Mouse (Mus musculus): ENCODE data around the gene Ikzf3. TPM values are rescaled to one million over a fixed set of nuclear protein-coding genes. Genes with fewer than 3 reads are reported as not detected.

Gene Ikzf3
- polyA plus RNA-seq, 1 experiment from 2014 or later: 0.25 TPM

DNA sequence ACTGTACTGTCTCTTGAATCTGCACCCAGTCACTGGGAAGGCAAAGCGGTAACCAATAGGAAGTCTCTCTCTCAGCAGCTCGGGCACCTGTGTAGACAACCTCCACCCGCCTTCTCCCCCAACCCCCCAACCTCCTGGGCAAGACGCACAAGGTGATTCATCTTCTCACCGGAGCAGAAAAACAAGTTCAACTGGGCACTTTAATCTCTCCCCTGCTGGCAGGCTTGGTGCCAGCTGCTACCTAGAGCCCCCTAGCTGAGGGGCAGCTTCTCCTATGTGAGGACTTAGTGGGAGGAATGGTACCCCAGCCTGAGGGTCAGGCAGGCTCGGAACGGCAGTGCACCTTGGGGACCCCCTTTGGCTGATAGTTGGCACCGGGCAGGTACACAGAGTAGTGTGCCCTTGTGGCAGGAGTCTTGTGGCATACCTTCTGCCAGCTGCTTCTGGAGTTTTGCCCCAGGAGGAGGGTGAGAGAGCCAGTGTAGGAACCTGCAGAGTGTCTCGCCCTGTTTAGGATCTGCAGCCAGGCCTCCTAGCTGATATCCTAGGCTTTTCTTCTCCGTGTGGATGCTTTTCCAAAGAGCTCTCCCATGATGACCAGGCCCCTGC lies 126.8 kb downstream of the Ikzf3 start:
- no peaks in the 10 kb centered on the region; the same call in 1 of the 2 replicates for H3K27me3 ChIP-seq (replicated peaks)
- no peaks in the 10 kb centered on the region for H3K9me3 ChIP-seq
- no peak overlapping the region for H3K9ac ChIP-seq
- no peak for ATAC-seq (ENCODE audit: low FRiP score, low read depth)
- no peak overlapping the region for H3K27ac ChIP-seq
- H3K4me2 ChIP-seq (replicated peaks): no peak overlapping the region
- peaks cover 5% of the 10 kb centered on the region for H3K4me1 ChIP-seq
- H3K4me3 ChIP-seq: no peak overlapping the region
- peaks cover 5% of the 10 kb centered on the region; the same call in 1 of the 2 replicates for H3K36me3 ChIP-seq
- WGBS: 82% methylated on average over 10 of the region's 10 CpGs

- 75% methylated on average over 6 of the region's 6 CpGs for WGBS
- no peak overlapping the region for H3K27ac ChIP-seq
- no peak overlapping the region for H3K4me3 ChIP-seq
- no peak for ATAC-seq (ENCODE audit: low FRiP score, low read depth)
- peaks cover 5% of the 10 kb centered on the region; the same call in 1 of the 2 replicates for H3K36me3 ChIP-seq
- no peaks in the 10 kb centered on the region; the same call in 1 of the 2 replicates for H3K27me3 ChIP-seq (replicated peaks)
- H3K9ac ChIP-seq: no peak overlapping the region
- no peak overlapping the region for H3K4me2 ChIP-seq (replicated peaks)
- H3K4me1 ChIP-seq: peaks cover 12% of the 10 kb centered on the region
- H3K9me3 ChIP-seq: no peaks in the 10 kb centered on the region
Observed at GRCm38 (mm10) chr11:98418273-98418672, 127.6 kb downstream of the Ikzf3 start.

GRCm38 (mm10) chr11:98417074-98417473 lies 128.8 kb downstream of the Ikzf3 start:
- Histone ChIP-seq H3K9ac (no peak overlapping the region), H3K27me3 (replicated peaks) (peaks cover 9% of the 10 kb centered on the region; the same call in 1 of the 2 replicates), H3K36me3 (peaks cover 5% of the 10 kb centered on the region; the same call in 1 of the 2 replicates), H3K4me1 (peaks cover 23% of the 10 kb centered on the region), H3K9me3 (no peaks in the 10 kb centered on the region), H3K27ac (no peak overlapping the region), H3K4me3 (no peak overlapping the region), H3K4me2 (replicated peaks) (no peak overlapping the region)
- 90% methylated on average over 1 of the region's 1 CpGs for WGBS
- no peak for ATAC-seq (ENCODE audit: low FRiP score, low read depth)

Other genes starting within 250 kb of the Ikzf3 start
- gene Neurod2, start 216.4 kb downstream of the Ikzf3 start, polyA plus RNA-seq (2016; fragmentation: Nextera tagmentation; extraction: Ambion mirVana): 10.0 and 11.2 TPM in 2 replicates
- gene Ppp1r1b, start 197.6 kb downstream of the Ikzf3 start, polyA plus RNA-seq (2016; fragmentation: Nextera tagmentation; extraction: Ambion mirVana): 0.13 and 0.40 TPM in 2 replicates
- 45.7 and 47.4 TPM in 2 replicates for gene Stard3, start 187.7 kb downstream of the Ikzf3 start, polyA plus RNA-seq (2016; fragmentation: Nextera tagmentation; extraction: Ambion mirVana)
- gene Tcap, start 162.2 kb downstream of the Ikzf3 start, polyA plus RNA-seq (2016; fragmentation: Nextera tagmentation; extraction: Ambion mirVana): 2.7 and 2.9 TPM in 2 replicates
- gene Pnmt, start 159.6 kb downstream of the Ikzf3 start, polyA plus RNA-seq (2016; fragmentation: Nextera tagmentation; extraction: Ambion mirVana): 0.49 and 1.2 TPM in 2 replicates
- 9.0 and 9.5 TPM in 2 replicates for gene Pgap3, start 145.5 kb downstream of the Ikzf3 start, polyA plus RNA-seq (2016; fragmentation: Nextera tagmentation; extraction: Ambion mirVana)
- 16.4 and 17.5 TPM in 2 replicates for gene Erbb2, start 133.6 kb downstream of the Ikzf3 start, polyA plus RNA-seq (2016; fragmentation: Nextera tagmentation; extraction: Ambion mirVana)
- gene Mien1, start 107.0 kb downstream of the Ikzf3 start, polyA plus RNA-seq (2016; fragmentation: Nextera tagmentation; extraction: Ambion mirVana): 192 and 196 TPM in 2 replicates
- 0.66 and 0.99 TPM in 2 replicates for gene Grb7, start 99.6 kb downstream of the Ikzf3 start, polyA plus RNA-seq (2016; fragmentation: Nextera tagmentation; extraction: Ambion mirVana)
- gene Zpbp2, start 5.1 kb upstream of the Ikzf3 start, polyA plus RNA-seq (2016; fragmentation: Nextera tagmentation; extraction: Ambion mirVana): 0.15 TPM in 1 of 2 replicates, not detected in the other
- 70.4 and 72.2 TPM in 2 replicates for gene Ormdl3, start 41.3 kb upstream of the Ikzf3 start, polyA plus RNA-seq (2016; fragmentation: Nextera tagmentation; extraction: Ambion mirVana)
- gene Lrrc3c, start 52.3 kb upstream of the Ikzf3 start, polyA plus RNA-seq (2016; fragmentation: Nextera tagmentation; extraction: Ambion mirVana): not detected in 2 replicates
- 0.82 and 1.0 TPM in 2 replicates for gene Gm12355, start 79.6 kb upstream of the Ikzf3 start, polyA plus RNA-seq (2016; fragmentation: Nextera tagmentation; extraction: Ambion mirVana)
- gene Gsdma3, start 80.3 kb upstream of the Ikzf3 start, polyA plus RNA-seq (2016; fragmentation: Nextera tagmentation; extraction: Ambion mirVana): not detected in 2 replicates
- gene Gsdma2, start 100.7 kb upstream of the Ikzf3 start, polyA plus RNA-seq (2016; fragmentation: Nextera tagmentation; extraction: Ambion mirVana): not detected in 2 replicates
- not detected in 2 replicates for gene Gsdma, start 118.3 kb upstream of the Ikzf3 start, polyA plus RNA-seq (2016; fragmentation: Nextera tagmentation; extraction: Ambion mirVana)
- gene Psmd3, start 136.5 kb upstream of the Ikzf3 start, polyA plus RNA-seq (2016; fragmentation: Nextera tagmentation; extraction: Ambion mirVana): 231 and 234 TPM in 2 replicates
- gene Csf3, start 155.2 kb upstream of the Ikzf3 start, polyA plus RNA-seq (2016; fragmentation: Nextera tagmentation; extraction: Ambion mirVana): not detected in 2 replicates
- 78.7 and 80.0 TPM in 2 replicates for gene Med24, start 183.4 kb upstream of the Ikzf3 start, polyA plus RNA-seq (2016; fragmentation: Nextera tagmentation; extraction: Ambion mirVana)
- gene Thra, start 194.6 kb upstream of the Ikzf3 start, polyA plus RNA-seq (2016; fragmentation: Nextera tagmentation; extraction: Ambion mirVana): 56.9 and 67.0 TPM in 2 replicates
- gene Nr1d1, start 229.3 kb upstream of the Ikzf3 start, polyA plus RNA-seq (2016; fragmentation: Nextera tagmentation; extraction: Ambion mirVana): 1.5 and 2.1 TPM in 2 replicates
- 37.0 and 40.8 TPM in 2 replicates for gene Msl1, start 249.5 kb upstream of the Ikzf3 start, polyA plus RNA-seq (2016; fragmentation: Nextera tagmentation; extraction: Ambion mirVana)

All from neural tube, embryonic 12.5 days (tissue).